ENCODE assay signal across 9 mouse cellular contexts in the genomic region with DNA sequence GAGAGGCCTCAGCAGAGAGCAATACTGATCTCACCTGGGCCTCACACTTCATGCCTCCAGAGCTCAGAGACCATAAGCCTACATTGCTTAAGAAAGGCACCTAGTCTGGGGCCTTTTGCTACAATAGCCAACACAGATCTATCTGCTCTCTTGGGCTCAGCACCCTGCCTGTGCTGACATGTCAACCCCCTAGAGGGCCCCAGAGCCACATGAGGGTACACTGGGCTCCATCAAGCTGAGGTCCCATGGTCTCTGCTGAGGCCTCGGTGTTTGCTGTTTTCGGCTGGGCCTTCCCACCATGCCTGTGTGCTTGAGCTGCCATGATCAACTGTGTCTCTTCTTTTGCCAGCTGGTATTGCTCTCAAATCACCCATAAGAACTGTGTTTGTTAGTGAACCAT. TPM values are rescaled to one million over a fixed set of nuclear protein-coding genes. Genes with fewer than 3 reads are reported as not detected.
DNase-seq lines count a peak whose midpoint lies in the region; ATAC-seq and TF ChIP-seq lines count a peak whose summit lies in the region.
"Had no signal": no experiment of that assay in that cellular context is flagged by ENCODE, and none has a peak within 500 bp of the region (broad histone marks: within the 10 kb centered on the region; RNA-seq: fewer than 3 reads in every experiment).

No protein-coding gene starts in this region.

- H3K36me3 ChIP-seq in testis, adult 2 months (ENCODE audit: control insufficient read depth, insufficient read depth, low read length): no peaks in the 10 kb centered on the region
- H3K36me3 ChIP-seq in stomach, embryonic 15.5 days: no peaks in the 10 kb centered on the region
- no peaks in the 10 kb centered on the region for H3K36me3 ChIP-seq in limb, embryonic 10.5 days
- H3K36me3 ChIP-seq in forebrain, embryonic 13.5 days (ENCODE audit: poor library complexity, severe bottlenecking): no peaks in the 10 kb centered on the region
- H3K36me3 ChIP-seq: limb, embryonic 13.5 days had no signal

- WGBS in stomach, embryonic 15.5 days: 69% methylated on average over 2 of the region's 2 CpGs
- WGBS in limb, embryonic 10.5 days: 85% methylated on average over 2 of the region's 2 CpGs
- 87% methylated on average over 2 of the region's 2 CpGs for WGBS in forebrain, embryonic 13.5 days

- H3K4me1 ChIP-seq in testis, adult 2 months (ENCODE audit: control insufficient read depth, insufficient read depth, low read length): no peaks in the 10 kb centered on the region
- H3K4me1 ChIP-seq in stomach, embryonic 15.5 days: 0 out of 2 replicates have a peak, but pooled peaks cover 1% of the 10 kb centered on the region
- peaks cover 3% of the 10 kb centered on the region for H3K4me1 ChIP-seq in limb, embryonic 10.5 days
- peaks cover 1% of the 10 kb centered on the region for H3K4me1 ChIP-seq in forebrain, embryonic 13.5 days

- TF ChIP-seq POLR2A in testis, adult 2 months (IDR thresholded peaks at IDR 0.05; ENCODE audit: control insufficient read depth, low read depth, low read length): no peak

- H3K4me2 ChIP-seq in stomach, embryonic 15.5 days: no peak overlapping the region
- no peak overlapping the region for H3K4me2 ChIP-seq in forebrain, embryonic 13.5 days
- H3K4me2 ChIP-seq: limb, embryonic 13.5 days had no signal

- H3K9me3 ChIP-seq in stomach, embryonic 15.5 days: no peaks in the 10 kb centered on the region
- H3K9me3 ChIP-seq in limb, embryonic 10.5 days (replicated peaks): no peaks in the 10 kb centered on the region
- H3K9me3 ChIP-seq in forebrain, embryonic 13.5 days (replicated peaks): no peaks in the 10 kb centered on the region
- H3K9me3 ChIP-seq: limb, embryonic 13.5 days had no signal

- TF ChIP-seq CTCF in testis, adult 2 months (IDR thresholded peaks at IDR 0.05; ENCODE audit: control insufficient read depth, insufficient read depth, insufficient replicate concordance, low read depth, low read length): peak; percentile 23; the same call in 1 of the 2 replicates

- no peak overlapping the region for H3K9ac ChIP-seq in stomach, embryonic 15.5 days
- no peak overlapping the region for H3K9ac ChIP-seq in forebrain, embryonic 13.5 days
- H3K9ac ChIP-seq: limb, embryonic 13.5 days had no signal

- DNase-seq in testis, postnatal 14 days (ENCODE audit: low spot score): no peak
- peak; percentile 55 to 66 for DNase-seq in kidney, postnatal 36 days
- no peak for DNase-seq in limb, embryonic 10.5 days (ENCODE audit: low spot score)
- DNase-seq in embryo, embryonic 10.5 days (ENCODE audit: low spot score): no peak

- no peak overlapping the region for H3K27ac ChIP-seq in testis, adult 2 months (ENCODE audit: control insufficient read depth, insufficient read depth, low read depth, low read length)
- peak overlapping the region; percentile 75; the same call in 1 of the 2 replicates for H3K27ac ChIP-seq in stomach, embryonic 15.5 days
- H3K27ac ChIP-seq in limb, embryonic 10.5 days: no peak overlapping the region
- no peak overlapping the region for H3K27ac ChIP-seq in forebrain, embryonic 13.5 days

- no peaks in the 10 kb centered on the region for H3K27me3 ChIP-seq in testis, adult 2 months (ENCODE audit: control insufficient read depth, insufficient read depth, low read length)
- H3K27me3 ChIP-seq in stomach, embryonic 15.5 days (replicated peaks): no peaks in the 10 kb centered on the region
- H3K27me3 ChIP-seq in limb, embryonic 10.5 days (ENCODE audit: low read depth, poor library complexity, severe bottlenecking): no peaks in the 10 kb centered on the region
- no peaks in the 10 kb centered on the region for H3K27me3 ChIP-seq in forebrain, embryonic 13.5 days
- H3K27me3 ChIP-seq: limb, embryonic 13.5 days had no signal

- ATAC-seq in granulocyte monocyte progenitor cell, adult 5-6 weeks (replicated peaks; ENCODE audit: poor library complexity, severe bottlenecking): peak; percentile 85
- 0 out of 2 replicates have a peak, but pooled peaks have one; percentile 32 for ATAC-seq in stomach, embryonic 15.5 days (ENCODE audit: insufficient read depth, low FRiP score, low read depth)
- no peak for ATAC-seq in forebrain, embryonic 13.5 days

- no peak overlapping the region for H3K4me3 ChIP-seq in testis, adult 2 months (ENCODE audit: control insufficient read depth, low read depth, low read length)
- H3K4me3 ChIP-seq in stomach, embryonic 15.5 days (replicated peaks): no peak overlapping the region
- no peak overlapping the region for H3K4me3 ChIP-seq in limb, embryonic 10.5 days
- no peak overlapping the region for H3K4me3 ChIP-seq in forebrain, embryonic 13.5 days
- H3K4me3 ChIP-seq: limb, embryonic 13.5 days had no signal

RNA-seq across cellular contexts. Expression of a gene that starts 24.0 kb away (rescaled TPM):
- polyA plus RNA-seq in testis, adult 2 months (2012; rRNA removed): 15.1 and 16.1 TPM in 2 replicates
- 58.9 and 59.4 TPM in 2 replicates for total RNA-seq in granulocyte monocyte progenitor cell, adult 5-6 weeks (2014; fragmentation: Nextera tagmentation)
- total RNA-seq in granulocyte monocyte progenitor cell, adult 5-6 weeks (2017): 19.6 and 21.7 TPM in 2 replicates
- polyA plus RNA-seq in stomach, embryonic 15.5 days (2015; fragmentation: Nextera tagmentation; extraction: Ambion mirVana): 61.0 and 62.7 TPM in 2 replicates
- 34.2 and 35.3 TPM in 2 replicates for polyA plus RNA-seq in limb, embryonic 10.5 days (2016; fragmentation: Nextera tagmentation; extraction: Ambion mirVana)
- 31.4 and 37.0 TPM in 2 replicates for polyA plus RNA-seq in forebrain, embryonic 13.5 days (2015; fragmentation: Nextera tagmentation; extraction: Ambion mirVana)

Comparison
In these comparisons a context has a peak if more than half of its experiments do, and no peak if none do; other contexts are left out.
1. DNase-seq: peak in kidney, postnatal 36 days (2 of 2); none in testis, postnatal 14 days (single experiment), limb, embryonic 10.5 days (single experiment) and embryo, embryonic 10.5 days (single experiment).